Mouse (Mus musculus) myocyte (in vitro differentiated cells): ENCODE results near the gene Tmem207.

ENCODE experiments used
- E2F4 ChIP-seq: IDR thresholded peaks from one replicate; pipeline ENCODE4 v1.6.1; 2011; ENCODE audit warnings: mild to moderate bottlenecking, control low read depth, moderate library complexity; ENCODE audit not compliant: insufficient read depth
- MAX ChIP-seq: IDR thresholded peaks from one replicate; pipeline ENCODE4 v1.6.1; 2011; ENCODE audit warnings: low read depth, mild to moderate bottlenecking, control low read depth
- MYOG ChIP-seq, 3 experiments: IDR thresholded peaks; one replicate each; pipeline ENCODE4 v1.6.1; 2011; ENCODE audit warnings: control low read depth in 2 of 3, low read depth in 2 of 3, mild to moderate bottlenecking in 2 of 3; ENCODE audit not compliant: insufficient read length in 2 of 3, control insufficient read depth in 1 of 3, insufficient read depth in 1 of 3
- POLR2A ChIP-seq: IDR thresholded peaks from one replicate; pipeline ENCODE4 v1.6.1; 2011; ENCODE audit warnings: low read depth, mild to moderate bottlenecking, control low read depth, moderate library complexity; ENCODE audit not compliant: insufficient read length
- POLR2AphosphoS2 ChIP-seq: IDR thresholded peaks from one replicate; pipeline ENCODE4 v1.6.1; 2011; ENCODE audit warnings: low read depth, control low read depth; ENCODE audit not compliant: insufficient read length
- TCF12 ChIP-seq: IDR thresholded peaks from one replicate; pipeline ENCODE4 v1.6.1; 2011; ENCODE audit warnings: mild to moderate bottlenecking, control low read depth; ENCODE audit not compliant: poor library complexity, insufficient read depth, severe bottlenecking
- USF1 ChIP-seq: IDR thresholded peaks from one replicate; pipeline ENCODE4 v1.6.1; 2011; ENCODE audit warnings: low read depth, mild to moderate bottlenecking, control low read depth, moderate library complexity

DNA sequence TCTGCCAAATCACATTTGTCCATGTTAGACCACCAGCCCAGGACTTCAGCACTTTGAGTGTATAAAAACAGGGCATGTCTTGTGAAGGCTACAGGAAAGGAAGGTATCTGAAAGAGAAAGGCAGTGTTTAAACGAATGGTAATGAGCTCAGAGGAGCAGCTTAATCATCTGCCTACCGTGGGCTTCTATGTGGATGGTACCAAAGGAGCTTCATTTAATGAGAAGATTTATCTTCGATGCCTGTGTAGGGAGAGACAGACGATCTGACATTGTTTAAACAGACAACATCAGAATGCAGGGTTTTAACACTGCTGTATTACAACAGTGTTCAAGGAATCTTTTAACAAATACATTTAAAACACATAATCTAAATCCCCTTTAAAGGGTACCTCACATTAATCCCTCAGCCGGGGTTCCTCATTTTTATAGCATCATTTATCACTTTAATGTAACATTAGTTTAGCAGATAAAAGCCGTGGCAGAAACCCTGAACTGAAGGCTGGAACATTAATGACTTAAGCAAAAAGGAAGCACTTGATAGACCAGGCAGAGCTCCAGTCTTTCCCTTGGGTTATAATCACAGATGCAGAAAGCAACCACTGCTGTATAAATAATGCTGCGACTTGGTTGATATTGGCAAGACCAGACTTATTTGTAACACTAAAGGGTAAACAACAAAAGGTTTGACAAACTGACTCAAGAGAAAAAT, 19.8 kb upstream of the Tmem207 start:
- TF ChIP-seq POLR2A (no peak), MYOG (IDR thresholded peaks at IDR 0.05; ENCODE audit: control insufficient read depth in 1 of 3, insufficient read depth in 1 of 3, insufficient read length in 2 of 3, low read depth in 2 of 3) (no peak), E2F4 (no peak), USF1 (no peak), TCF12 (no peak), MAX (no peak), POLR2AphosphoS2 (no peak)
